Mouse (Mus musculus) monocyte, adult 59 days (primary cell): ENCODE results near the gene Gm17657. TPM values are rescaled to one million over a fixed set of nuclear protein-coding genes. Genes with fewer than 3 reads are reported as not detected.

Experiments used
- total RNA-seq, 2 experiments: library from RNA; stranded (reverse); gene quantifications; one replicate each; pipeline ENCODE4 v1.2.4; 2023

The Gm17657 gene
- total RNA-seq: not detected

GRCm38 (mm10) chr17:29549543-29550428 lies at the start of gene Gm17657, which contains the start of gene Tbc1d22b:
Gene Gm17657 (minus strand): TSS chr17:29549638.
Gene Tbc1d22b (plus strand): TSS chr17:29549785.

GRCm38 (mm10) chr17:29552162-29552732 lies 2.8 kb upstream of the Gm17657 start, which contains the start of gene Tmem217:
Gene Tmem217 (minus strand): TSS chr17:29552385.

GRCm38 (mm10) chr17:29490713-29491581 lies 58.5 kb downstream of the Gm17657 start, which contains the start of gene Pim1:
Gene Pim1 (plus strand): TSS chr17:29490753.

Other genes with a start within 250 kb of the Gm17657 start
- 10 to 100 TPM; 53.3 to 59.4 TPM for gene Pi16, start 232.0 kb downstream of the Gm17657 start, total RNA-seq
- gene Mtch1, start 201.7 kb downstream of the Gm17657 start, total RNA-seq: 10 to 100 TPM; 92.5 to 99.1 TPM
- 100 to 1,000 TPM; 194 to 212 TPM for gene Fgd2, start 188.7 kb downstream of the Gm17657 start, total RNA-seq
- gene Pim1, start 58.9 kb downstream of the Gm17657 start, total RNA-seq: 1,000 to 10,000 TPM; 1,228 to 1,267 TPM
- gene Tbc1d22b, start 147 bp upstream of the Gm17657 start, total RNA-seq: 10 to 100 TPM; 14.0 to 16.3 TPM
- not detected for gene Tmem217, start 2.7 kb upstream of the Gm17657 start, total RNA-seq
- 10 to 100 TPM; 39.4 to 44.2 TPM for gene Rnf8, start 65.2 kb upstream of the Gm17657 start, total RNA-seq
- 1 to 10 TPM; 6.8 to 8.3 TPM for gene Gm28043, start 65.2 kb upstream of the Gm17657 start, total RNA-seq
- 10 to 100 TPM; 81.8 to 95.4 TPM for gene Cmtr1, start 111.0 kb upstream of the Gm17657 start, total RNA-seq
- gene Ccdc167, start 167.4 kb upstream of the Gm17657 start, total RNA-seq: 1 to 10 TPM; 7.6 to 9.2 TPM